Mouse (Mus musculus) forebrain, embryonic 14.5 days (tissue): ENCODE measurements around the gene Pola1. TPM values are rescaled to one million over a fixed set of nuclear protein-coding genes. Genes with fewer than 3 reads are reported as not detected.

Experiments used
- polyA plus RNA-seq: library from polyadenylated mRNA; unstranded; fragments of >200 nt; fragmentation: Nextera tagmentation; extraction: Ambion mirVana; gene quantifications from 2 replicates; pipeline ENCODE4 v1.2.1, GENCODE M21; 2014

Pola1 gene
- polyA plus RNA-seq, 1 experiment from 2014 or later = 8.1 TPM

Other genes starting within 250 kb of the Pola1 start
- gene Pcyt1b, start 22.7 kb upstream of the Pola1 start, polyA plus RNA-seq = 11.3 and 14.7 TPM in 2 replicates
- 32.9 and 35.5 TPM in 2 replicates for gene Pdk3, start 200.0 kb upstream of the Pola1 start, polyA plus RNA-seq